Mouse (Mus musculus) forebrain, embryonic 16.5 days (tissue): Measurements from ENCODE around the gene Wdr86. TPM values are rescaled to one million over a fixed set of nuclear protein-coding genes. Genes with fewer than 3 reads are reported as not detected.

ENCODE experiments used
- ATAC-seq: fragments of 200-750 bp; cut with Nextera tagmentation; 2 replicates; pipeline ENCODE4 v1.8.0; 2017; ENCODE audit warnings: mild to moderate bottlenecking, moderate library complexity
- H3K27ac ChIP-seq: fragments of 300-500 bp; sonication (generic); 2 replicates; pipeline ENCODE4 v1.5.1; 2014; ENCODE audit warnings: low read length, control low read depth
- H3K27me3 ChIP-seq: fragments of 300-500 bp; sonication (generic); replicated peaks from 2 replicates; pipeline ENCODE4 v1.6.1; 2014; ENCODE audit warnings: low read length; ENCODE audit not compliant: control insufficient read depth, insufficient read depth
- H3K36me3 ChIP-seq: fragments of 300-500 bp; sonication (generic); 2 replicates; pipeline ENCODE4 v1.6.1; 2014; ENCODE audit not compliant: control insufficient read depth, insufficient read depth
- H3K4me1 ChIP-seq: fragments of 300-500 bp; sonication (generic); replicated peaks from 2 replicates; pipeline ENCODE4 v1.6.1; 2014; ENCODE audit warnings: low read length; ENCODE audit not compliant: control insufficient read depth, insufficient read depth
- H3K4me2 ChIP-seq: fragments of 300-500 bp; sonication (generic); 2 replicates; pipeline ENCODE4 v1.6.1; 2014; ENCODE audit warnings: mild to moderate bottlenecking, low read length, control low read depth
- H3K4me3 ChIP-seq: fragments of 300-500 bp; sonication (generic); replicated peaks from 2 replicates; pipeline ENCODE4 v1.5.1; 2014; ENCODE audit warnings: mild to moderate bottlenecking, low read length, control low read depth
- H3K9ac ChIP-seq: fragments of 300-500 bp; sonication (generic); replicated peaks from 2 replicates; pipeline ENCODE4 v1.6.1; 2014; ENCODE audit warnings: low read depth, low read length, control low read depth
- H3K9me3 ChIP-seq: fragments of 300-500 bp; sonication (generic); 2 replicates; pipeline ENCODE4 v1.6.1; 2016; ENCODE audit warnings: low read length; ENCODE audit not compliant: control insufficient read depth
- WGBS: fragments of 180-500 bp; shearing (Covaris S2); extraction: QIAGEN DNeasy Blood & Tissue Kit; methylation state at CpG from one replicate; pipeline ENCODE4 v1.1.7; 2014; 5-methylcytosine and 5-hydroxymethylcytosine counted together
- polyA plus RNA-seq: library from polyadenylated mRNA; unstranded; fragments of >200 nt; fragmentation: Nextera tagmentation; extraction: Ambion mirVana; gene quantifications from 2 replicates; pipeline ENCODE4 v1.2.1, GENCODE M21; 2015

Wdr86 gene
- polyA plus RNA-seq, 1 experiment from 2014 or later = 4.7 TPM

- H3K9me3 ChIP-seq = no peaks in the 10 kb centered on the region
- no peaks in the 10 kb centered on the region for H3K36me3 ChIP-seq
- H3K4me3 ChIP-seq = no peak overlapping the region
- H3K9ac ChIP-seq = no peak overlapping the region
- no peak for ATAC-seq
- H3K27me3 ChIP-seq = peaks cover 3% of the 10 kb centered on the region
- H3K4me1 ChIP-seq = no peaks in the 10 kb centered on the region
- H3K27ac ChIP-seq = no peak overlapping the region
- no peak overlapping the region for H3K4me2 ChIP-seq
- WGBS = 68% methylated on average over 5 of the region's 5 CpGs
Measured at GRCm38 (mm10) chr5:24724270-24724634, 6.3 kb downstream of the Wdr86 start.

- WGBS = 56% methylated on average over 11 of the region's 11 CpGs
- no peaks in the 10 kb centered on the region for H3K4me1 ChIP-seq
Measured at GRCm38 (mm10) chr5:24723527-24724269, 6.8 kb downstream of the Wdr86 start.

DNA sequence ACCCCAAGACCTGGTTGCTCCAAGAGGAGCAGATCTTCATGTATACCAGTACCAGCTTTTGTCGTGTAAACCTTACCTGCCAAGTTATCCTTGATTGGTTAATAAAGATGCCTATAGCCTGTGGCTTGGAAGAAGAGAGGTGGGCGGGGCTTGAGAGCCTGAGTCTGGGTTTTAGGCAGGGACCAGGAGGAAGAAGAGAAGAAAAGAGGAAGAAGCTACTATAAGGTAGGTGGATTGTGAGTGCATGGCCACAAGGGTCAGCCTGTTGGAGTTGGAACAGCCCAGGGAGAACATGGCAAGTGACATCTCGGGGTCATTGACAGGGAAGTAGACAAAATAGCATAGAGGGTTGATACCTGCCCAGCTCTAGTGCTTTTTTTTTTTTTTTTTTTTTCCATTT lies 10.7 kb downstream of the Wdr86 start:
- no peak for ATAC-seq
- no peak overlapping the region for H3K9ac ChIP-seq
- H3K4me1 ChIP-seq = no peaks in the 10 kb centered on the region
- H3K9me3 ChIP-seq = no peaks in the 10 kb centered on the region
- H3K27ac ChIP-seq = no peak overlapping the region
- H3K27me3 ChIP-seq = no peaks in the 10 kb centered on the region
- no peak overlapping the region for H3K4me2 ChIP-seq
- H3K4me3 ChIP-seq = no peak overlapping the region
- no peaks in the 10 kb centered on the region for H3K36me3 ChIP-seq
- 91% methylated on average over 3 of the region's 3 CpGs for WGBS

More at GRCm38 (mm10) chr5:24723527-24724269, 6.8 kb downstream of the Wdr86 start:
- no peaks in the 10 kb centered on the region for H3K36me3 ChIP-seq
- no peaks in the 10 kb centered on the region for H3K9me3 ChIP-seq
- ATAC-seq = no peak
- no peak overlapping the region for H3K4me3 ChIP-seq
- no peaks in the 10 kb centered on the region for H3K27me3 ChIP-seq
- H3K4me2 ChIP-seq = no peak overlapping the region
- no peak overlapping the region for H3K27ac ChIP-seq
- H3K9ac ChIP-seq = no peak overlapping the region

DNA sequence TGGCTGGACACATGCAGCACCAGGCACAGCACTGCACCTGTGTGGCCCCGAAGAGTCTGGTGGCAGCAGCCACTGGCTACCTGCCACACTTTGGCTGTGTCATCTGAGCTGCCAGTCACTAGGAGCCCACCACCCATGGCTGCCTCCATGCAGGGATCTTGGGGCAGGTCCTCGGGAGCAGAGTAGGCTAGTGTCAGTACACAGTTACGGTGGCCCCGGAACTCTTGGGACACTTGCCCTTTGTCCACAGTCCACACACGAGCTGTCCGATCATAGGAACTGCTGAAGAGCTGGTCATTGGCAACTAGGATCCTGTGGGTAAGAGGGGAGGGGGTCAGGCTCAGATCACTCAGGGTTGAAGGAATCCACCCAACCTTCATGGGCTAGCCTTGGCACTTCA lies 12.5 kb downstream of the Wdr86 start:
- no peak overlapping the region for H3K9ac ChIP-seq
- H3K9me3 ChIP-seq = no peaks in the 10 kb centered on the region
- no peak overlapping the region for H3K27ac ChIP-seq
- no peak overlapping the region for H3K4me2 ChIP-seq
- ATAC-seq = no peak
- no peaks in the 10 kb centered on the region for H3K36me3 ChIP-seq
- H3K4me1 ChIP-seq = 0 out of 2 replicates have a peak, but pooled peaks cover 3% of the 10 kb centered on the region
- 95% methylated on average over 6 of the region's 6 CpGs for WGBS
- H3K4me3 ChIP-seq = no peak overlapping the region
- no peaks in the 10 kb centered on the region for H3K27me3 ChIP-seq

- H3K9ac ChIP-seq = no peak overlapping the region
- H3K4me1 ChIP-seq = 0 out of 2 replicates have a peak, but pooled peaks cover 3% of the 10 kb centered on the region
- H3K4me3 ChIP-seq = no peak overlapping the region
- no peak for ATAC-seq
- H3K4me2 ChIP-seq = no peak overlapping the region
- H3K27me3 ChIP-seq = no peaks in the 10 kb centered on the region
- H3K27ac ChIP-seq = no peak overlapping the region
- no peaks in the 10 kb centered on the region for H3K9me3 ChIP-seq
- WGBS = 82% methylated on average over 6 of the region's 6 CpGs
- H3K36me3 ChIP-seq = peaks cover 16% of the 10 kb centered on the region
Measured at GRCm38 (mm10) chr5:24713987-24714386, 16.5 kb downstream of the Wdr86 start.

DNA sequence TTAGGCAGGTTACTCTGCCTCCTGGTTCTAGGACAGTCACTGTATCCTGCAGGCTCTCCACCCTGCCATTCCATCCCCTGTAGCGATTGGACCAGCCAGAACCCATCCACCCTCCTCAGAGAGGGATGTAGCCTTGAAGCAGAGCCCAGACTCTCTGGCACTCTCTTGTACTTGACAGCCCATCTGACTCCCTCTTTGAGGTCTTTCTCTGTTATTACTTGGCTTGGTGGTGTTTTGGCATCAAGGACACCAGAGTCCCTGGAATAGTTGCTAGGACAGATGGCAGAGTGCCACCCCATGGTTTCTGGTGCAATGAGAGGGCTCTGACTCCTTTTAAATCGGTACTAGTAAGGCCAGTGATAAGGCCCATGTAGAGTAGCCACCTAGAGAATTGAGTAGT lies 17.3 kb downstream of the Wdr86 start:
- Histone ChIP-seq H3K36me3 (peaks cover 24% of the 10 kb centered on the region), H3K4me3 (no peak overlapping the region), H3K9ac (no peak overlapping the region), H3K4me1 (0 out of 2 replicates have a peak, but pooled peaks cover 3% of the 10 kb centered on the region), H3K9me3 (no peaks in the 10 kb centered on the region), H3K27me3 (no peaks in the 10 kb centered on the region), H3K4me2 (no peak overlapping the region), H3K27ac (no peak overlapping the region)
- ATAC-seq = peak; percentile 74
- WGBS = 70% methylated on average over 2 of the region's 2 CpGs

- WGBS = 97% methylated on average over 6 of the region's 6 CpGs
Measured at GRCm38 (mm10) chr5:24711615-24712014, 18.9 kb downstream of the Wdr86 start.

GRCm38 (mm10) chr5:24709962-24710361 lies 20.6 kb downstream of the Wdr86 start:
- Histone ChIP-seq H3K4me3 (no peak overlapping the region), H3K4me1 (0 out of 2 replicates have a peak, but pooled peaks cover 3% of the 10 kb centered on the region), H3K27me3 (no peaks in the 10 kb centered on the region), H3K4me2 (no peak overlapping the region), H3K36me3 (peaks cover 47% of the 10 kb centered on the region), H3K9ac (no peak overlapping the region), H3K27ac (no peak overlapping the region), H3K9me3 (no peaks in the 10 kb centered on the region)
- no peak for ATAC-seq
- WGBS = 44% methylated on average over 2 of the region's 2 CpGs

More at GRCm38 (mm10) chr5:24711615-24712014, 18.9 kb downstream of the Wdr86 start:
- Histone ChIP-seq H3K4me1 (0 out of 2 replicates have a peak, but pooled peaks cover 3% of the 10 kb centered on the region), H3K27ac (no peak overlapping the region), H3K36me3 (peaks cover 35% of the 10 kb centered on the region), H3K4me3 (no peak overlapping the region), H3K27me3 (no peaks in the 10 kb centered on the region), H3K9ac (no peak overlapping the region), H3K4me2 (no peak overlapping the region), H3K9me3 (no peaks in the 10 kb centered on the region)
- no peak for ATAC-seq

DNA sequence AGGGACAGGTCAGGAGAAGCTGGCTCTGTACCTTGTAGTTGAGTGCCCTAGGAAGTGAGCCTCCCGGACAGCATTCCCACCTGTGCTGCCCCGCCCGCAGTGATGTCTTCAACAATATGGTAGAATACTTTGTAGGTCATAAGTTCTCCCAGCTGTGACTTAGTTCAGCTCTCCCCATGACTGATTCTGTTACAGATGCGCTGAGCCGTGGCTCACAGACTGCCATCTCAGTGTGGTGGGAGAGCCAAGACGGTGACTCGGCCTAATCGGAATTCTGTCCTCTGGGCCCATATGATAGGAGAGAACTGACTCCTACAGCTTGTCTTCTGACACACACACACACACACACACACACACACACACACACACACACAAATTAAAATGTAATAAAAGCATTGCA lies 25.9 kb downstream of the Wdr86 start:
- Histone ChIP-seq H3K27ac (no peak overlapping the region), H3K27me3 (no peaks in the 10 kb centered on the region), H3K4me3 (no peak overlapping the region), H3K36me3 (peaks cover 56% of the 10 kb centered on the region), H3K9me3 (no peaks in the 10 kb centered on the region), H3K4me1 (no peaks in the 10 kb centered on the region), H3K4me2 (no peak overlapping the region), H3K9ac (no peak overlapping the region)
- WGBS = 96% methylated on average over 8 of the region's 8 CpGs
- ATAC-seq = no peak
